Mouse (Mus musculus) heart, postnatal 0 days (tissue): Measurements from ENCODE around the gene Rap1gap2.

Experiments used
- CTCF ChIP-seq: IDR thresholded peaks from 2 replicates; pipeline ENCODE4 v1.5.1; 2016; ENCODE audit warnings: antibody characterized with exemption, control low read depth, low read depth
- EP300 ChIP-seq: IDR thresholded peaks from 2 replicates; pipeline ENCODE4 v1.6.1; 2016; ENCODE audit warnings: antibody characterized with exemption, low read depth

DNA sequence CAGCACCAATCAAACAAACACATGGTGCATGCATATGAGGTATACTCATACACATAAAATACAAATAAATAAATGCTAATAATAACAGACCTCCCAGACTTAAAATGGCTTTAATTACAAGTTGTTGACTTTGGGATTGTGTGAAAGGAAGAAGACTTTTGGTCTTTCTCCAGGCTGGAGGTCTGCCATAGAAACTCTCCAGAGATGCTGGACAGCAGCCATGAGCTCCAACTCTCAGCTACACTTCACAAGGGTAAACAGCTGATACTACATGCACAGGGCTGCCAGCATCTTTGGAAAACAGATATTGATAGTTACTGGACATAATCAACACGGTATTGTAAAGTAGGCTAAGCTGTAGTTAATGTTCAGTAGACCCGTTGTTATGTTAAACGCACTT lies 18.5 kb downstream of the Rap1gap2 start:
- TF ChIP-seq EP300: no peak
- no peak for TF ChIP-seq CTCF
